Mouse (Mus musculus) intestine, embryonic 16.5 days (tissue): Measurements from ENCODE around the gene Fgf12. TPM values are rescaled to one million over a fixed set of nuclear protein-coding genes. Genes with fewer than 3 reads are reported as not detected.
A peak's percentile ranks its signal among the peaks of the same experiment; 100 is the strongest.

Experiments
- ATAC-seq: fragments of 200-750 bp; cut with Nextera tagmentation; 2 replicates; pipeline ENCODE4 v1.8.0; 2017; ENCODE audit warnings: moderate TSS enrichment, moderate library complexity
- H3K27ac ChIP-seq: fragments of 300-500 bp; sonication (generic); 2 replicates; pipeline ENCODE4 v1.5.1; 2014; ENCODE audit warnings: mild to moderate bottlenecking, low read length
- H3K27me3 ChIP-seq: fragments of 300-500 bp; sonication (generic); replicated peaks from 2 replicates; pipeline ENCODE4 v1.6.1; 2014; ENCODE audit warnings: low read length, control low read depth, mixed read lengths; ENCODE audit not compliant: control insufficient read depth, insufficient read depth
- H3K36me3 ChIP-seq: fragments of 300-500 bp; sonication (generic); 2 replicates; pipeline ENCODE4 v1.6.1; 2014; ENCODE audit warnings: low read length, control low read depth; ENCODE audit not compliant: control insufficient read depth, insufficient read depth
- H3K4me1 ChIP-seq: fragments of 300-500 bp; sonication (generic); 2 replicates; pipeline ENCODE4 v1.6.1; 2014; ENCODE audit warnings: low read length, control low read depth, mixed read lengths; ENCODE audit not compliant: control insufficient read depth, insufficient read depth
- H3K4me2 ChIP-seq: fragments of 300-500 bp; sonication (generic); 2 replicates; pipeline ENCODE4 v1.6.1; 2014; ENCODE audit warnings: low read depth, low read length, control low read depth
- H3K4me3 ChIP-seq: fragments of 300-500 bp; sonication (generic); 2 replicates; pipeline ENCODE4 v1.5.1; 2014; ENCODE audit warnings: mild to moderate bottlenecking, low read length
- H3K9ac ChIP-seq: fragments of 300-500 bp; sonication (generic); 2 replicates; pipeline ENCODE4 v1.6.1; 2014; ENCODE audit warnings: low read depth, low read length
- H3K9me3 ChIP-seq: fragments of 300-500 bp; sonication (generic); 2 replicates; pipeline ENCODE4 v1.6.1; 2016; ENCODE audit warnings: low read length, control low read depth; ENCODE audit not compliant: control insufficient read depth
- WGBS: fragments of 180-500 bp; shearing (Covaris S2); extraction: QIAGEN DNeasy Blood & Tissue Kit; methylation state at CpG from one replicate; pipeline ENCODE4 v1.1.7; 2014; 5-methylcytosine and 5-hydroxymethylcytosine counted together
- microRNA counts: library from miRNA; unstranded; fragments of <30 nt; microRNA quantifications from one replicate; lab custom pipeline; 2016
- microRNA-seq: library from miRNA; unstranded; fragments of <30 nt; microRNA quantifications from one replicate; pipeline ENCODE4, GENCODE M21; 2016
- polyA plus RNA-seq: library from polyadenylated mRNA; unstranded; fragments of >200 nt; fragmentation: Nextera tagmentation; extraction: Ambion mirVana; gene quantifications from 2 replicates; pipeline ENCODE4 v1.2.1, GENCODE M21; 2015

Fgf12 gene
- polyA plus RNA-seq, 1 experiment from 2014 or later: 1.1 TPM

- Histone ChIP-seq H3K27ac (no peak overlapping the region), H3K27me3 (no peaks in the 10 kb centered on the region), H3K9ac (no peak overlapping the region), H3K36me3 (no peaks in the 10 kb centered on the region), H3K9me3 (no peaks in the 10 kb centered on the region), H3K4me2 (no peak overlapping the region), H3K4me3 (no peak overlapping the region), H3K4me1 (no peaks in the 10 kb centered on the region)
- ATAC-seq: no peak
- WGBS: 60% methylated on average over 4 of the region's 4 CpGs
These were observed 513.5 kb downstream of the Fgf12 start for GRCm38 (mm10) chr16:28239382-28239781.

DNA sequence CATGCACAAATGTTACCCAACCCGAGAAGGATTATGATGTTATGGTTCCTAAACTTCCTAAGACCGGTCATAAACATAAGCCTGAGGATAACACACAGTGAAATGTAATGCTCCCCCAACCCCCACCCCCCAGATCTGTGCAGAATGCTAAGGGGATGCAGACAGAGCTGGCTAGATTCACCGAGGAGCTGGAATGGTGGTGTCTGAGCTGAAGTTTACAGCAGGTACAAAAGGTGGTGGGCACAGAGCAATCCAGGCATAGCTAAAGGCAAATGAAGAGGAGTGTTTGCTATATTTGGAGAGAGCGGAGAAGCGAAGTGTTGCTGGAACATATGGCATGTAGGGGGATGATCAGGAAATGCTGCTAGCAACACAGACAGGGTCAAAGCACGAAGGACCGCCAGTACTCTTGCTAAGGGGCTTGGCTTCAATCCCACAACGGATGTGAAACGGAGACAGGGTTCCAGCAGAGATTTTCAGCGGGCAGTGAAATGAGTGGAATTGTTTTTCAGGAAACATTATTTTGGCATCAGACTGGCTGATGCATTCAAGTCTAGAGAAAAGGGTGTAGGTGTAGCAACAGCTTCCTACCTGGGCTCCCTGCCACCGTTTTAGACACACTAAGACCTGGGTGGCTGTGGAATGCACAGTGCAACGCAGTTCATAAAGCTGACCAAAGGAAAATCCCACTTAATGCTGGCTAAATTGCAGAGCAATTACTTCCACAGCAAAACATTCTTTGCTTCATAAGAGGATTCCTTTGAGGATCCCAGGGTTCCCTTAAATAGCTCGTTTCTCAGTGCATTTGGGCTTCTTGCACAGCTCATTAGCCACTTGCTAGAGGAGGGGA, 514.6 kb downstream of the Fgf12 start:
- WGBS: 54% methylated on average over 13 of the region's 13 CpGs
- H3K4me3 ChIP-seq: no peak overlapping the region
- H3K9me3 ChIP-seq: no peaks in the 10 kb centered on the region
- H3K36me3 ChIP-seq: no peaks in the 10 kb centered on the region
- no peaks in the 10 kb centered on the region for H3K4me1 ChIP-seq
- H3K4me2 ChIP-seq: no peak overlapping the region
- ATAC-seq: peak; percentile 48; the same call in 1 of the 2 replicates
- no peak overlapping the region for H3K27ac ChIP-seq
- no peak overlapping the region for H3K9ac ChIP-seq
- no peaks in the 10 kb centered on the region for H3K27me3 ChIP-seq

DNA sequence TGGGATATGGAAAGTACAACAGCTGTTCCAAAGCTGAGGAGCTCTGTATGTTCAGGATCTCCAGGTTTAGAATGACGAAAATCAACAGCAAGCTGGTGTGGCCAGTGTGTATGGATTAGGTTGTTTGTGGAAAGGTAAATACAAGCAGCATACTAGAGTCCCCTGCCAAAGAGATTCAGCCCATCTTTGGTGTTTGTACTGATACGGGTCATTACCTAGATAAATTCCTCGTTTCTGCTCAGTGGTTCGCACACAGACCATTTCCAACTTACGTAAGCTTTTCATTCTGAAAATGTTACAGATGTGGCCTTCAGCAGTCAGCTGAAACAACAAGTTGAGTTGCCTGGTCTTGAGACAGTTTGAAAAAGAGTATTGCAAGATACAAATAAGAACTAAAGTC, 536.9 kb downstream of the Fgf12 start:
- no peaks in the 10 kb centered on the region for H3K4me1 ChIP-seq
- H3K27me3 ChIP-seq: no peaks in the 10 kb centered on the region
- H3K36me3 ChIP-seq: no peaks in the 10 kb centered on the region
- H3K9me3 ChIP-seq: no peaks in the 10 kb centered on the region
- H3K4me3 ChIP-seq: no peak overlapping the region
- H3K27ac ChIP-seq: no peak overlapping the region
- H3K9ac ChIP-seq: no peak overlapping the region
- no peak for ATAC-seq
- 82% methylated on average over 5 of the region's 5 CpGs for WGBS
- H3K4me2 ChIP-seq: no peak overlapping the region

GRCm38 (mm10) chr16:28212411-28212810, 540.5 kb downstream of the Fgf12 start:
- no peak for ATAC-seq

DNA sequence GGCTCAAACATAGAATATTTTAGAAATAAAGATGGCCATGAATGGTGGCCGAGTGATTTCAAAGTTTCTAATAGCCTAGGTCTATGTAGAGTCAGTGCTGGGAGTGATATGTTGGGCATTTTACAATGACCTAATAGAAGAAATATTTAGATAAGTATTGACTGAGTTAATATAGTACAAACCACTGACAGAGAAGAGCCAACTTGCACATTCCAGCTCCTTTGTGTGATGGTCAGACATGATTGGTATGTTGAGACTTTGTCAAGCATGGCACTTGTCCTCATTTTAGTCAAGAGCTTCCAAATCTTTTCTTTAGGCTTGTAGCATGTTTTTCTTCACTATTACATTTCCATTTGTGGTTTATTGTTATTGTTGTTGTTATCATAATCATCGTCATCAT, 596.4 kb downstream of the Fgf12 start:
- ATAC-seq: no peak
- Histone ChIP-seq H3K4me3 (no peak overlapping the region), H3K4me2 (no peak overlapping the region), H3K4me1 (no peaks in the 10 kb centered on the region), H3K9ac (no peak overlapping the region), H3K27ac (no peak overlapping the region), H3K27me3 (no peaks in the 10 kb centered on the region), H3K36me3 (no peaks in the 10 kb centered on the region), H3K9me3 (no peaks in the 10 kb centered on the region)
- WGBS: 91% methylated on average over 2 of the region's 2 CpGs

More at GRCm38 (mm10) chr16:28212411-28212810, 540.5 kb downstream of the Fgf12 start:
- no peak overlapping the region for H3K4me2 ChIP-seq
- no peaks in the 10 kb centered on the region for H3K4me1 ChIP-seq
- no peaks in the 10 kb centered on the region for H3K9me3 ChIP-seq
- H3K27me3 ChIP-seq: no peaks in the 10 kb centered on the region
- no peak overlapping the region for H3K9ac ChIP-seq
- no peak overlapping the region for H3K4me3 ChIP-seq
- 86% methylated on average over 1 of the region's 1 CpGs for WGBS
- no peaks in the 10 kb centered on the region for H3K36me3 ChIP-seq
- H3K27ac ChIP-seq: no peak overlapping the region

GRCm38 (mm10) chr16:28140972-28141371, 611.9 kb downstream of the Fgf12 start:
- no peak for ATAC-seq
- Histone ChIP-seq H3K27ac (no peak overlapping the region), H3K4me2 (no peak overlapping the region), H3K9ac (no peak overlapping the region), H3K36me3 (no peaks in the 10 kb centered on the region), H3K9me3 (no peaks in the 10 kb centered on the region), H3K4me1 (no peaks in the 10 kb centered on the region), H3K27me3 (no peaks in the 10 kb centered on the region), H3K4me3 (no peak overlapping the region)
- WGBS: 75% methylated on average over 3 of the region's 3 CpGs

DNA sequence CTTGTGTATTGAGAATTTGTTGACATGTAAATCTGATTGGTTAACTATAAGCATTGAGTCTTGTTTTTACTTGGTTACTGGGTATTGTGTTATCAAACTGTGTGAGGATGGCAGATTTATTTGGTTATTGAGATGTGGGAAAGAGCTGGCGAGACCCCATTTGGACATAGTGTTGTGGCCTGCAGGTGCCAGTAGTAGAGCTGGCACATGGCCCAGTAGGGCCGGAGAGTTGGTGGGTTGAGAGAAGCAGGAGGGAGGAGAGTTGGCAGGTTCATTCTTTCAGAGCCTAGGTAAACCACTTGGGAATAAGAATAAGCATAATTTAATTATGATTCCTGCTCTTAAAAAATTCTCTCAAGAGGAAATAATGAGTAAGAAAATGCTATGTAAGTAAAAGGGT, 625.9 kb downstream of the Fgf12 start:
- no peak for ATAC-seq
- WGBS: 82% methylated on average over 2 of the region's 2 CpGs
- H3K4me2 ChIP-seq: no peak overlapping the region
- H3K9me3 ChIP-seq: no peaks in the 10 kb centered on the region
- no peaks in the 10 kb centered on the region for H3K4me1 ChIP-seq
- H3K4me3 ChIP-seq: no peak overlapping the region
- H3K9ac ChIP-seq: no peak overlapping the region
- H3K36me3 ChIP-seq: no peaks in the 10 kb centered on the region
- H3K27ac ChIP-seq: no peak overlapping the region
- H3K27me3 ChIP-seq: no peaks in the 10 kb centered on the region

MicroRNA genes within 50 kb of the gene (microRNA counts, 519-probe panel; counts per million panel counts)
- microRNA mmu-miR-690 (lab: Ali Mortazavi, UCI): 2,028 counts per million, percentile 43 among the panel's probes with 10 or more counts

Small RNA genes within 50 kb of the gene (microRNA-seq; reads per million reads assigned to microRNA genes)
- gene Mir690: not detected

Other genes with a start within 250 kb of the Fgf12 start
- 6.6 and 7.2 TPM in 2 replicates for gene Mb21d2, start 176.6 kb upstream of the Fgf12 start, polyA plus RNA-seq